Mouse (Mus musculus) C2C12 (cell line): ENCODE measurements around the gene Adra2b.

Source experiments
- CTCF ChIP-seq: IDR thresholded peaks from one replicate; pipeline ENCODE4 v1.5.1; 2011; ENCODE audit not compliant: control insufficient read depth, insufficient read depth, insufficient read length
- FOSL1 ChIP-seq: IDR thresholded peaks from one replicate; pipeline ENCODE4 v1.8.0; 2011; ENCODE audit warnings: mild to moderate bottlenecking, low read length; ENCODE audit not compliant: poor library complexity, insufficient read depth, severe bottlenecking
- MAX ChIP-seq: IDR thresholded peaks from one replicate; pipeline ENCODE4 v1.6.1; 2011; ENCODE audit warnings: mild to moderate bottlenecking, control low read depth
- MYOG ChIP-seq: IDR thresholded peaks from one replicate; pipeline ENCODE4 v1.6.1; 2011; ENCODE audit not compliant: control insufficient read depth, insufficient read length; ENCODE audit errors: extremely low read depth
- USF1 ChIP-seq: IDR thresholded peaks from one replicate; pipeline ENCODE4 v1.6.1; 2011; ENCODE audit warnings: low read depth, mild to moderate bottlenecking, control low read depth, moderate library complexity

- TF ChIP-seq MYOG (no peak), CTCF (no peak), FOSL1 (no peak), USF1 (no peak), MAX (no peak)
These were observed 15.6 kb downstream of the Adra2b start for GRCm38 (mm10) chr2:127378611-127378990.
